Mouse (Mus musculus) C2C12 (cell line): Measurements from ENCODE around the gene Slc22a23. TPM values are rescaled to one million over a fixed set of nuclear protein-coding genes. Genes with fewer than 3 reads are reported as not detected.

ENCODE experiments used
- H3K27me3 ChIP-seq: one replicate; pipeline ENCODE4 v1.6.1; 2011; ENCODE audit not compliant: control insufficient read depth, insufficient read depth, insufficient read length
- H3K36me3 ChIP-seq: one replicate; pipeline ENCODE4 v1.6.1; 2011; ENCODE audit not compliant: control insufficient read depth, insufficient read depth
- H3K4me3 ChIP-seq: one replicate; pipeline ENCODE4 v1.5.1; 2011; ENCODE audit warnings: mild to moderate bottlenecking, control low read depth; ENCODE audit not compliant: poor library complexity, insufficient read depth, severe bottlenecking
- H3K79me2 ChIP-seq: one replicate; pipeline ENCODE4 v1.6.1; 2011; ENCODE audit not compliant: control insufficient read depth, insufficient read depth
- H3K79me3 ChIP-seq: one replicate; pipeline ENCODE4 v1.6.1; 2011; ENCODE audit warnings: low read depth, control low read depth
- H3ac ChIP-seq: one replicate; pipeline ENCODE3; 2011; ENCODE audit warnings: low read depth; ENCODE audit not compliant: control insufficient read depth, insufficient read length
- CEBPB ChIP-seq: IDR thresholded peaks from one replicate; pipeline ENCODE4 v1.6.1; 2011; ENCODE audit warnings: low read depth, mild to moderate bottlenecking, control low read depth, moderate library complexity
- CTCF ChIP-seq: IDR thresholded peaks from one replicate; pipeline ENCODE4 v1.5.1; 2011; ENCODE audit not compliant: control insufficient read depth, insufficient read depth, insufficient read length
- FOSL1 ChIP-seq: IDR thresholded peaks from one replicate; pipeline ENCODE4 v1.8.0; 2011; ENCODE audit warnings: mild to moderate bottlenecking, low read length; ENCODE audit not compliant: poor library complexity, insufficient read depth, severe bottlenecking
- MAX ChIP-seq: IDR thresholded peaks from one replicate; pipeline ENCODE4 v1.6.1; 2011; ENCODE audit warnings: mild to moderate bottlenecking, control low read depth
- MYOD1 ChIP-seq: IDR thresholded peaks from one replicate; pipeline ENCODE4 v1.6.1; 2011; ENCODE audit warnings: low read depth; ENCODE audit not compliant: control insufficient read depth, insufficient read length
- MYOG ChIP-seq: IDR thresholded peaks from one replicate; pipeline ENCODE4 v1.6.1; 2011; ENCODE audit not compliant: control insufficient read depth, insufficient read length; ENCODE audit errors: extremely low read depth
- USF1 ChIP-seq: IDR thresholded peaks from one replicate; pipeline ENCODE4 v1.6.1; 2011; ENCODE audit warnings: low read depth, mild to moderate bottlenecking, control low read depth, moderate library complexity
- polyA plus RNA-seq: library from polyadenylated mRNA; unstranded; fragments of >200 nt; fragmentation: generic; extraction: Trizol; gene quantifications from one replicate; pipeline ENCODE4 v1.2.1, GENCODE M21; 2012; ENCODE audit warnings: missing spikeins

Slc22a23 gene
- polyA plus RNA-seq, 1 experiment: 10.9 TPM

DNA sequence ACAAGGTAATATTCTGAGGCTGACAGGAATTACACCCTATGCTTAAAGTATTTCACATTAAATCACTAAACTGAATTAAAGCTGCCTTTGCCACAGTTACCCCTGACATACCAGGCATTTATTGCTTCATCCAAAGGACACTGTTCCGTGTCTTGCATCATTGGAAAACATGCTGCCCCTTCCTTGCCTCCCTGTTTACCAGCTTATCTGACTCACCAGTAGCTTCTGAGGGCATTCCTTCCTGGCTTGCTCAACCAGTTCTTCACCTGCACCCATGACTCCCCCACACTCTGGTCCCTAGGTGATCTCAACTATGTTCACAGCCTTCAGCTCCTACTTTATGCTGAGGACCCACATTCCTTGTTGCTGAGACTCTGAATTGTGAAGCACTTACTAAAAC, 54.6 kb downstream of the Slc22a23 start:
- no peak overlapping the region for H3K4me3 ChIP-seq
- no peaks in the 10 kb centered on the region for H3K27me3 ChIP-seq
- no peak overlapping the region for H3ac ChIP-seq
- no peaks in the 10 kb centered on the region for H3K79me2 ChIP-seq
- peaks cover 10% of the 10 kb centered on the region for H3K36me3 ChIP-seq
- H3K79me3 ChIP-seq: peaks cover 2% of the 10 kb centered on the region
- TF ChIP-seq MYOG (no peak), FOSL1 (no peak), CTCF (no peak), CEBPB (peak; percentile 21), USF1 (no peak), MYOD1 (no peak)

- no peaks in the 10 kb centered on the region for H3K27me3 ChIP-seq
- H3K4me3 ChIP-seq: no peak overlapping the region
- no peaks in the 10 kb centered on the region for H3K79me3 ChIP-seq
- H3K36me3 ChIP-seq: peaks cover 10% of the 10 kb centered on the region
- H3K79me2 ChIP-seq: no peaks in the 10 kb centered on the region
- H3ac ChIP-seq: no peak overlapping the region
- no peak for TF ChIP-seq USF1
- no peak for TF ChIP-seq CEBPB
- no peak for TF ChIP-seq MAX
- no peak for TF ChIP-seq FOSL1
- TF ChIP-seq MYOG: no peak
- TF ChIP-seq CTCF: no peak
- no peak for TF ChIP-seq MYOD1
Measured at GRCm38 (mm10) chr13:34289567-34289966, 55.4 kb downstream of the Slc22a23 start.

DNA sequence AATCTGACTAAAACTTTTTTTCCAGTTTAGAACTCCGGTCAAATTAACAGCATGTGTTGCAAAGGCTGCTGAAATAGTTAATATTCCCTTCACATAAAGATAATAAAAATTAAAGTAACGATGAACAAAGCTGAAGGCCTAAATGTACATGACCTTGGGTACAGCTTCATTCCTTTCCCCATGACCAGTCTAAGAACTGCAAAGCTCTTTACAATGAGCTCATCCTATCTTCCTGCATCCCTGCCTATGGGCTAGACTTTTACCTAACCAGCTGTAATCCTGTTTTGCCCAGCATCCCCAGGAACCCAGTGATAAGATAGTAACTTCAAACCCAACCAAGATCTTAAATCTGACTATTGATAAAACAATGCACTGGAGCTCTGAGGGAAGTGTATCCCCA, 56.9 kb downstream of the Slc22a23 start:
- Histone ChIP-seq H3K36me3 (no peaks in the 10 kb centered on the region), H3K79me3 (no peaks in the 10 kb centered on the region), H3K79me2 (no peaks in the 10 kb centered on the region), H3K4me3 (no peak overlapping the region), H3ac (no peak overlapping the region), H3K27me3 (no peaks in the 10 kb centered on the region)
- TF ChIP-seq CEBPB (no peak), MAX (no peak), CTCF (no peak)

- no peak overlapping the region for H3ac ChIP-seq
- TF ChIP-seq FOSL1: no peak
- no peak for TF ChIP-seq CEBPB
- no peak for TF ChIP-seq CTCF
- H3K79me3 ChIP-seq: no peaks in the 10 kb centered on the region
- H3K4me3 ChIP-seq: no peak overlapping the region
- H3K79me2 ChIP-seq: no peaks in the 10 kb centered on the region
- no peaks in the 10 kb centered on the region for H3K27me3 ChIP-seq
- no peaks in the 10 kb centered on the region for H3K36me3 ChIP-seq
Measured at GRCm38 (mm10) chr13:34287601-34288083, 57.3 kb downstream of the Slc22a23 start.

DNA sequence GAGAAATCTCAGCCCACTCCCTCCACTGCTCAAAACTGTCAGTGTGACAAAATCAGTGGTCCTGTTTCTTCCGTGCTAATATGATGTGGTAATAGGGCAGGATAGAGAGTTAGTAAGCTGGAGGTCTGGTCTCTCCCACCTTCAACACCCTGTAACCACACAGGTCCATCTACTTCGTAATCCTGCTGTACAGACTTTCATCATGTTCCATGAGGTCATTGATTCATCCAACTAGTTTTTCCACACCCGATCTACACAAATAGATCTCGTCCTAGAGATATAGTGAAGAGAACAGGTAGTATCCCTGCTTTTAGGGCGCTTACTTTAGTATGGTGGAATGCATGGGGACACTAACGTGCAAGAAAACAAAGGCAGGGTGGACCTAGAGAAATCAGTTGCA, 63.6 kb downstream of the Slc22a23 start:
- Histone ChIP-seq H3K27me3 (no peaks in the 10 kb centered on the region), H3K36me3 (no peaks in the 10 kb centered on the region), H3K79me2 (peaks cover 32% of the 10 kb centered on the region), H3K79me3 (no peaks in the 10 kb centered on the region), H3K4me3 (no peak overlapping the region), H3ac (no peak overlapping the region)
- TF ChIP-seq MYOG: no peak

DNA sequence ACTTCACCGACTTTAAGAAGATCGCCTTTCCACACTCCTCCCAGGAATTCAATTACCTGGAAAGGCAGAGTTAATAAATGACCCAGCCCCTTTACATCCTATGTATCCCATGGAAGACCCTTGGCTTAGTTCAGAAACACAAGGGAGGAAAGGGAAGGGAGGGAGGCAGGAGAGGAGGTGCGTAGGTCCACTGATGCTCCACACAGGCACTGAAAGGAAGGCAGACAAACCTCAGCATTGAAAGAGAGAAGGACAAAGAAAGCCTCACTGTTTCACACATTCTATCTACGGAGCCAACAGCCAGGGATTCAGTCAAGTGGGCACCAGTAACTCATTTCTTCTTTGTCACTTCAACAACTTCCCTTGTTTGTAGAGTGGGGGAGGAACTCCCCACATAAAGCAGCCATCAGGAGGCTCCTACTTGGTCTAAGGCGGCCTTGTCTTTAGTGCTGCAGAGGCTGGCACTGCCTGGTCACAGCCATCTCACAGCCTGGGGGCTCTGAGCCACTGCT, 66.2 kb downstream of the Slc22a23 start:
- no peak overlapping the region for H3K4me3 ChIP-seq
- H3K79me2 ChIP-seq: peaks cover 42% of the 10 kb centered on the region
- no peak overlapping the region for H3ac ChIP-seq
- TF ChIP-seq CTCF (no peak), USF1 (no peak), CEBPB (no peak), MYOG (no peak), MAX (no peak)
- H3K36me3 ChIP-seq: peaks cover 8% of the 10 kb centered on the region
- no peaks in the 10 kb centered on the region for H3K27me3 ChIP-seq
- H3K79me3 ChIP-seq: peaks cover 1% of the 10 kb centered on the region
